Mouse (Mus musculus): Measurements from ENCODE around the gene Olfr1223.
"Not testable (repeated sequence)": the region's sequence is repeated elsewhere in the genome, so short reads cannot be mapped to it uniquely, and the experiment has no call there.

Gene Olfr1223

GRCm38 (mm10) chr2:89151460-89151859 lies at the start of gene Olfr1223:
Gene Olfr1223 (minus strand): TSS chr2:89151560.
- in situ Hi-C loops (cut with MboI, MseI), result no loop called here

- in situ Hi-C loops (cut with MboI, MseI), result no loop called here
Measured at GRCm38 (mm10) chr2:89199948-89200347, 48.6 kb upstream of the Olfr1223 start, which contains the start of gene Olfr1226. Gene Olfr1226 (minus strand): TSS chr2:89200048.

DNA sequence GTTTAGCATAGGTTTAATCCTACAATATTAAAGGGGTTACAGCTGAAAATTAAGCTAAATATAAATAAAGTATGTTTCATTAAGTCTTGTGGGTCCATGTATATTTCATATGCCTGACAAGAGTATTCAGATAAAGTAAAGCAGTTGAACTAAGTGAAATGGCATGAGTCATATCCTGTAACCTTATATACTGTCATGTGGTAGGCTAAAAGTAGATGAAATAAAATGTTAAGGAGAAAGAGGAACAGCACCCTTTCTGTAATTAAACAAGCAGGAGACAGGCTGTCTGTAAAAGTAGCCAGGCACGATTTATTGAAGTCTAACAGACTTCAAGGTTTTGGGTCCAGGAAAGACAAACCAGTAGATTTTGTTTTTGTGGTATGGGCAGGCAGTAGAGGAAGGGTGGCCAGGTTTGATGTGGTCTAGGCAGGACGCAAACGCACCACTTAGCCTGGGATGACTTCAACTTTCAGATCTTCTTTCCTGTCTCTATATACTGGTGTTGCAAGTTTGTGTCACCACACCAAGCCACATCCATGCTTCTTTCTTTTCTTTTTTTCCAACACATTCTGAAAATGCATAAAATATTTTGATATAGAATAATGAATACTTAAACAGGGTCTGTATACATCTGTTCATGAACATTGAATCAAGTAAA lies 45.1 kb upstream of the Olfr1223 start:
- in situ Hi-C loops (cut with MboI, MseI), result no loop called here

DNA sequence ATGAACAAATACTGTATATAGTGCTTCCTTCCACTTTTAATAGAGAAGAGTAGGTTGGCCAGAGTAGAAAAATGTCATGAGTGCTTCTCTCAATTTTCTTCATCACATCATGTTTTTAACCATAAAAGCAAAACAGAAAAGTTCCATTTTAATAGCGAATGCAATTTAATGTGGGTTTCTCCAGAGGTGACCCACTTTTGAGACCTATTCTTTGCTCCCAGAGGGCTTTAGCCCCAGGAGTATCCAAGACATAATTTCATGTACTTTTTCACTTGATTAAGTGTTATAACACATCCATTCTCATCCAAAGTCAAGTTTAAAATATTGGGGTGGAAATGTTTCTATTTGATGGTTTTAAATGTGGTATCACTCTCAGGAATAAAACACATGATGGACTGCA lies 23.2 kb upstream of the Olfr1223 start, which contains the start of gene Olfr1225:
TSS of gene Olfr1225 (minus strand) at position 101 of the 400 bp plus-strand sequence.
- in situ Hi-C loops (cut with MboI, MseI), result no loop called here

GRCm38 (mm10) chr2:89164711-89165110 lies 13.4 kb upstream of the Olfr1223 start:
- in situ Hi-C loops (cut with MboI, MseI), result not testable (repeated sequence)

GRCm38 (mm10) chr2:89163991-89164390 lies 12.6 kb upstream of the Olfr1223 start, which contains the start of gene Olfr1224-ps1:
Gene Olfr1224-ps1 (minus strand): TSS chr2:89164091.
- in situ Hi-C loops (cut with MboI, MseI), result not testable (repeated sequence)

DNA sequence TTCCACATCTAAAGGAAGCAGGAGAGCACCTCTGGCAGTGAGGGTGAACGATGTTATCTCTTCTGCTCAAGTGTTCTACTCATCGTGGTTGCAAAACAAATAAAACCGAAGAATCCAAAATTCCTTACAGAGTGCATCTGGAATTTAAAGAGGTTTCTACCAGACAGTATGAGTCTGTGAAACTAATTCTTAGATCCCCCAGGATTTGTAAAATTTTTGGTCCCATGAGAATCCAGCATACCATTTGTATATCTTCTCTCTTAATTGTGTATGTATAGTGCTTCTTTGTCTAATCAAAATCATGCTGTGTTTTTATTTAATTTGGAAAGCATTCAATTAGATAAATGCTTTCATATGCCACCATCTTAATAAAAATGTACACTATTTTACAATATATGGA lies 18.4 kb downstream of the Olfr1223 start, which contains the start of gene Olfr1222:
TSS of gene Olfr1222 (minus strand) at position 101 of the 400 bp plus-strand sequence.
- in situ Hi-C loops (cut with MboI, MseI), result no loop called here

DNA sequence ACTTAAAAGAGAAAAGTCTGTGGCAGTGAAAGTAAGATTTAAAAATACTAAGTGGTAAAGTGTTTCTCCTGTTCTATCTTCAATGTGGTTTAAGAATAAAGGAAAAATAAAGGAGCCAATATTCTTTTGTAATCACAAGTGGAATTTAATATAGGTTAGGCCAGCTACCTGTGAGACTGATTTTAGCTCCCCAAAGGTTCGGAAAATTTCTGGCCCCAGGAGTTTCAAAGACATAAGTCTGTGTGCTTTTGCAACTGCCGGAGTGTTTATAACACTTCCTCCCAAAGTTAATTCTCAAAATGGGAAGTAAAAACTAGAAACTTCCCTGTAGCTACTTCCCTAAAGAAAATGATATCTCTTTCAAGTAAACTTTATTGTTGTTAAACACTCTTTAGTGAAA lies 34.2 kb downstream of the Olfr1223 start, which contains the start of gene Olfr1221:
TSS of gene Olfr1221 (minus strand) at position 101 of the 400 bp plus-strand sequence.
- in situ Hi-C loops (cut with MboI, MseI), result no loop called here

GRCm38 (mm10) chr2:89106735-89107134 lies 44.6 kb downstream of the Olfr1223 start, which contains the start of gene Olfr1220:
Gene Olfr1220 (minus strand): TSS chr2:89106835.
- in situ Hi-C loops (cut with MboI, MseI), result no loop called here

GRCm38 (mm10) chr2:89105651-89106050 lies 45.7 kb downstream of the Olfr1223 start:
- in situ Hi-C loops (cut with MboI, MseI), result no loop called here

- in situ Hi-C loops (cut with MboI, MseI), result no loop called here
Measured at GRCm38 (mm10) chr2:89093848-89094247, 57.5 kb downstream of the Olfr1223 start.
